Mouse (Mus musculus): Measurements from ENCODE around the gene Smim9. TPM values are rescaled to one million over a fixed set of nuclear protein-coding genes. Genes with fewer than 3 reads are reported as not detected.
"Not testable (repeated sequence)": the region's sequence is repeated elsewhere in the genome, so short reads cannot be mapped to it uniquely, and the experiment has no call there.

The Smim9 gene
- not detected for total RNA-seq (2022)

DNA sequence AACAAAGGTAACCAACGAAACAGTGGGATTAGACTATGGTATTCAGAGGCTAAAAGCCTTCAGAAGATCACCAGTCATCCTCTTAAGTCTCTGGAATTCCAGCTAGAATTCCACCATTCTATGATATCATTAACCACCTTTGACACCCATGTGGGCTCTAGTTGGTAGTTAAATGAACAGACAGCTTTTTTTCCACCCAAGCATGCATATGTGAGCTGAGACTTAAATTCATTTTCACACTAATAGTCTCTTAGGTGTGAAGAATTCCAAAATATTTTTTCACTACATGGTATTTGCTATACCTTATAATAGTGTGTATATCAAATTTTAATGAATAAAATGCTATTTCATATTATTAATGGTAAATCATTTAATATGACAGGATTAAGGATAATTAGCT lies at the start of gene Smim9:
Smim9 (minus strand) TSS at position 101 of the 400 bp plus-strand sequence.
- no peak for DNase-seq (ENCODE audit: low spot score in 2 of 2)

DNA sequence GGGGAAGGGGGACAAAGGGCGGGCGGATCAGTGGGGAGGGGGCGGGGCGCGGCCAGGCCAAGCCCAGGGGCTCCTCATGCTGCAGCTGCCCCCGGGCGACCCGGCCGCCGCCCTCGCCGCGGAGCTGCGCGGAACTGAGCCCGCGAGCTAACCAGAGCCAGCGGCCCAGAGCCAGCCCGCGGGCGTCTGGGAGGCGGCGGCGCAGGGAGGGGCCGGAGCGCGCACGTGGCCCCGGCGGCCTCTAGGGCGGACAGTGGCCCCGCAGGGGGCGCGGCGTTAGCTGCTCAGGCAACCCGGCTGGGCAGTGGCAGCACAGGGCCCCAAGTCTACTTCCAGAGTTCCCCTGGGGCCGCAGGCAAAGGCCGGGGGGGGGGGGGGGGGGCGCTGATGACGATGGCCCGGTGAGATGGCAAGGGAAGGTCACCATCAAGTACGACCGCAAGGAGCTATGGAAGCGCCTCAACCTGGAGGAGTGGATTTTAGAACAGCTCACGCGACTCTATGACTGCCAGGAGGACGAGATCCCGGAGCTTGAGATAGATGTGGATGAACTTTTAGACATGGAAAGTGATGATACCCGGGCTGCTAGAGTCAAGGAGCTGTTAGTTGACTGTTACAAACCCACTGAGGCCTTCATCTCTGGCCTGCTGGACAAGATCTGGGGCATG lies 7.9 kb downstream of the Smim9 start:
- DNase-seq (ENCODE audit: low spot score in 2 of 2), result no peak

DNA sequence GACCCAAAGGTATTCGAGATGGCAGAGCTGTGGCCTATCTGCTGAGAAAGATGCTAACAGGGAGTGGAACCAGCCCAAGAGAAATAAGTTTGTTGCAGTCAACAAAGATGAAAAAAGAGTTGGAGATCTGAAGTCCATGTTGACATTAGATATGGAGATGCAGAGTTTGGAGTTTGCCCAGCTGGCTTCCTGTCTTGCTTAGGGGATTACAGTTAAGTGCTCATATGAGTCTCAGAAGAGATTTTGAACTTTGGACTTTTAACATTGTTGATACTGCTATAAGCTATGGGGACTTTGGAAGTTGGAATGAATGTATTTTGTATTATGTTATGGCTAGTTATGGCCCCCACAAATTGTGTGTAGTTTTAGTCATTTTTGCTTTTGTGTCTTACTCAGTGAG lies 11.3 kb downstream of the Smim9 start:
- DNase-seq (ENCODE audit: low spot score in 2 of 2), result no peak

DNA sequence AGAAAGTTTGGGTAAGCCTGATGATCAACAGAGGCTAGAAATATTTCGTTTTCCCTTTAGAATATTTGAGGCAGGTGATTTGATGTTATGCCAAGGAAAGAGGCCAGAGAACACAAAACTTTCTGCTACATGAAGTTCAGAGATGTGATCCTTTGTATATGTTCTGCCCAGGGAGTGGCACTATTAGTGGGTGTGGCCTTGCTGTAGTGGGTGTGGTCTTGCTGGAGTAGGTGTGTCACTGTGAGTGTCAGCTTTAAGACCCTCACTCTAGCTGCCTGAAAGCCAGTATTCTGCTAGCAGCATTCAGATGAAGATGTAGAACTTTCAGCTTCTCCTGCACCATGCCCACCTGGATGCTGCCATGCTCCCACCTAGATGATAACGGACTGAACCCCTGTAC lies 13.3 kb downstream of the Smim9 start:
- no peak for DNase-seq (ENCODE audit: low spot score in 2 of 2)

DNA sequence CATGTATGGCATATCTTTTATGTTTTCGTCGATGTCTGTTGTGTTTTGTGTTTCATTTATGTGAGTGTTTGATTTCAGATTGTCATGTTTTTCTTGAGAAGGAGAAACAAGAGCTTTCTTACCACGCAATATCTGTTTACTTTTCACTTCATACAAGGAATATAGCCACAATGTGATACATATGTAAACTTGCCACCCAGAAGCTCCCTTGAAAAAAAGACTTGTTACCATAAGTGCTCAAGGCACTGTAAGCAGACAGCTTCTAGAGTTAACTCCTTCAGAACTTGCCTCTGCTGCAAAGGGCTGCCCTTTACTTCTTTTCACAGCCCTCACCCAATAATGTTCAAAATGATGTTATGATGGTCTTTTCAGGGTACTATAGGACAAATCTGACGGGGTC lies 15.2 kb downstream of the Smim9 start:
- DNase-seq (ENCODE audit: low spot score in 2 of 2), result no peak

DNA sequence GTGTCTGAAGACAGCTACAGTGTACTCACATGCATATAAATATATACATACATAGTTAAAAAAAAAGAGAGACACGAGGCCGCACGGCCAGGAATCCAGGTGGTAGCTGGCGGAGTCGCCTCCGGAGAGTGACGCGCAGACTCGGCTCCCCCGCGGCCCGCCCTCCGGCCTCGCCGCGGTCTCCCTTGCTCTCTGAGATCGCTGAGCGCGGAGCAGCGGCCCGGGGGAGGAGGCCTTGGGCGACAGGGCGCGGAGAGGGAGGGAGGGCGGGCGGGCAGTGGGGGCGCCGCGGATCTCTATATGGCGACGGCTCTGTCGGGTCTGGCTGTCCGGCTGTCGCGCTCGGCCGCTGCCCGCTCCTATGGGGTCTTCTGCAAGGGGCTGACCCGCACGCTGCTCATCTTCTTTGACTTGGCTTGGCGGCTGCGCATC lies 20.4 kb downstream of the Smim9 start:
- DNase-seq (ENCODE audit: low spot score in 2 of 2), result not testable (repeated sequence)

DNA sequence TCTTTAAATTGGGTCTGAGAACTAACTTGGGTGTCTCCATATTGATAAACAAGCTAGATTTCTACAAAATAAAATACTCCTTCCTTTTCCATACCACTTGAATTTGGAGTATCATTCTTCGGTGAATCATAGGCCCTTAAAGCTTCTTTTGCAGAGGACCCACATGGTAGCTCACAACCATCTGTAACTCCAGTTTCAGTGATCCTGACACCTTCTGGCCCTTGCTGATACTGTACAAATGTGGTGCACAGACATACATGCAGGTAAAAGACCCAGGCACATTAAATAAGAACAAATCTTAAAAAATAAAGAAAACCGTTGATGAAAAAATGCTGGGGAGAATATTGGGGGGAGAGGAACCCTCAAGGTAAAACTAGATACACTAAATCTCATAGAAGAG lies 25.4 kb downstream of the Smim9 start:
- no peak for DNase-seq (ENCODE audit: low spot score in 2 of 2)

DNA sequence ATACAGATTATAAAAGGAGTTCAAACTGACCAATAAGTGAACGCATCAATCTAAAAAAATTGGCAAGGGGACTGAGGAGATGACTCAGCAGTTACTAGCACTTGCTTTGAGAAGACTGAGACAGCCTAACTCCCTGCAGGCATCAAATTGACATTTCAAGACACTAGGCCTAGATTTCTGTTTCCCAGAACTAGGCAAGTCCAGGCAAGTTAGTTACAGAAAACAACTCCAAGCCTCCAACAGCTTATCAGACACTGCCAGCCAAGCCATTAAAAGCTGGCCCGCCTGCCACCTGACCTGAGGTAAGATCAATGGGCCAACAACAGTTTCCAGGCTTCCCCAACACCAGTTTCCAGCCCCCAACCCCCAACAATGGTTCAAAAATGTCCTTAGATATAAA lies 25.8 kb downstream of the Smim9 start:
- no peak for DNase-seq (ENCODE audit: low spot score in 2 of 2)

DNA sequence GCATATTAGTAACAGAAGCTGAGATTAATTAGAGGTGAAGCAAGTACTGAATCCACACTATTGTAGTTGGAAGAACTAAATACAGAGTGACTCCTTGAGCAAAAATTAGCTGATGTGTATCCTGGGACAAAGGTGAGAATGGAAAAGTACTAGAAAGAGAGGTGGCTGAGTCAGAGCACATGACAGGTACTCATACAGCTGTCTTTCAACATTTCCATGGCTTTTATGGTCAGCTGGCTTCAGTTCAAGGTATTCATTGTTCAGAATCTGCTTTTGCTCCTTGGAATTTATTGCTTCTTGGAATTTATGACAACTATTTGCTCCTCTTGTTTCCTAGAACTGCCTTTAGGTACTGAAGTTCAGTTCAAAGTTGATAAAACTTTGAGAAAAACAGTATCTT lies 26.6 kb downstream of the Smim9 start:
- DNase-seq (ENCODE audit: low spot score in 2 of 2), result no peak

DNA sequence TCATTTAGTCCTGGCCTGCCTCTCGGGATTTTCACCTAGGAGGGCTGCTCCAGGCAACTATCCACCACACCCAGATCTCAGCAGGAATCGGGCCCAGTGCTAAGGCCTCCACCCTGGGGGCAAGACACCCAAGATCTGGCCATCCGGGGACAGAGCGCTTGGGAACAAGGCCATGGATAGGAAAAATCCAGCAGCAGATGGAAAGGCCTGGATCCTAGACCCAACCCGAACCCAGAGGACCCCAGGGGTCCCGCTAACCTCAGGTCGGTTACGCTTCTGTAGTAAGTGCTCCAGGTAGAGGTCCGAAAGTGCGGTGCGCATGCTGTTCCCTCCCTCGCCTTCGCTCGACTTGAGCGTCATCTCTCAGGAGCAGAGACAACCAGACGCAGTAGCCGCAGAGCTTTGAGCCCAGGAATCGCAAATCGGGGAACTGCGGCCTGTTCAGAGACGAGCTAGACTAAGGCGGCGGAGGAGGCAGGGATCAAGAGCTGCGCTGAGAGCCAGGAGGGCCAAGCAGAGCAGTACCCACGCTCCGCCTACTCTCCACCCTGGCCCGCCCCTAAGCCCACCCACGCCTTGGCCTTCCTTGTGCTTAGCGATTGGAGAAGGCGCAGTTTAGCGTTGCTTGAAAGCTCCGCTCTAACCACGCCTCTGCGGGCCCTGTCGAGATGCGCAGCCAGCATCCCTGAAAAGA lies 33.0 kb downstream of the Smim9 start, which contains the start of gene Mpp1:
Mpp1 (minus strand) TSS at position 550 of the 694 bp plus-strand sequence.
- DNase-seq (ENCODE audit: low spot score in 2 of 2), result peak; percentile 43 to 54

DNA sequence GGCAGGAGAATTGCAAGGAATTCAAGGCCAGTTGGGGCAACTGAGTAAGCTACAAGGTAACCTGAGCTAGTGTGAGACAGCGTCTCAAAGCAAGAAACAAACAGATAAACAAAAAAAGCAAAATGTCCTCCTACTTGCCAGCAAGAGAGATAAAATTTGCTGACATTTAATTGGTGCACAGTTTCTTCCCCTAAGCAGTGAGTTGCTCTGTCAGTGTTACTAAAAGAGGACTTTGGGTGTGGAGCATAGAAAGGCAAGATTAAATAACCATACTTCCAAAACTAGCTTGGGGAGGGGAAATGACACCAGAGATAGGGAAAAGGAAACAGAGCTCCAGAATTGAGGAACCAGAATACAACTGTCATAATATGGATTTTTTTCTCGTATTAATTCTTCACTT lies 34.1 kb downstream of the Smim9 start:
- no peak for DNase-seq (ENCODE audit: low spot score in 2 of 2)

DNA sequence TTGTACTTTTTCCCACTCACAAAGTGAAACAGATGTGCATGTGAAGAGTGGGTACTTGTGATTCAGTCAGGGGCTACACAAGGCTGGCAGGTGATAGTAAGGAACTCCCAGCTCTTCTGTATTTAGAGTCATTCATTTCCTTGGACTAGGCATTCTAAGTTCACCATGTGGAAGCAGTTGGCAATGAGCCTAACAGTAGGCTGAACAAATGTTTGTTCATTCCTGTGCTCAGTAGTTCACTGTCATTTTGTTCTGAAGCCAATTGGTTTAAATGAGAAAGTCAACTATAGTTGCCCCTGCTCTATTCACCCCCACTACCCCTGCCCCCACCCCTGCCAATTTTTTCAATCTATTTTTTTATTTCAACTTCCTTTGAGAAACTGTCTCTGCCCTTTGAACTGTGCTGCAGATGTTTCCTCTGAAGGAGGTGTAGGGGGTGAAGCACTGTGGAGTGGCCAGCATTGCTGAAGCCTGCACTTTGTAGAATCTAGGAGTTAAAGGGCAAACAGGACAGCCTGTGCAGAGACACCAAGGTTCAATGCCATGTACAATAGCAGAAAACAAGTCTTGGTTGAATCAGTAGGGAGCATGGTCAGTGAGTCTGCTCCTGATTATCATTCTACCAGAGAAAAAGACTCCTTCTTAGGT lies 35.1 kb downstream of the Smim9 start:
- no peak for DNase-seq (ENCODE audit: low spot score in 2 of 2)

DNA sequence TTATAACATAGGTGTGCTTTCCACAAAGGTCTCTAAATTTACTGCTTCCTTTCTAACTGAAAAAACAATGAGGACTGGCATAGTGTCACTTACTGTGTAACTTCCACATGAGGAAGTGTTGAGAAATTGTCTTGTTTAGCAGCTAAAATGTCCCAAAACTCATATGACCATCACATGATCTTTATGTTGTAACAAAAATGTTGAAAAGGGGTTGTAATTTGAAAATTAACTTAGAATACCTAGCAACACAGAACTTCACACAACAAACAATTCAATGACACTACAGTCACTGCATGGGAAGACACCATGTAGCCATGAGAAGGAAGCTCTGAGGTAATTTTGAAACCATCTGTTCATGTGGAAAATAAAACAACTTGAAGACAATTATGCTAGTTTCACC lies 36.7 kb downstream of the Smim9 start:
- no peak for DNase-seq (ENCODE audit: low spot score in 2 of 2)

DNA sequence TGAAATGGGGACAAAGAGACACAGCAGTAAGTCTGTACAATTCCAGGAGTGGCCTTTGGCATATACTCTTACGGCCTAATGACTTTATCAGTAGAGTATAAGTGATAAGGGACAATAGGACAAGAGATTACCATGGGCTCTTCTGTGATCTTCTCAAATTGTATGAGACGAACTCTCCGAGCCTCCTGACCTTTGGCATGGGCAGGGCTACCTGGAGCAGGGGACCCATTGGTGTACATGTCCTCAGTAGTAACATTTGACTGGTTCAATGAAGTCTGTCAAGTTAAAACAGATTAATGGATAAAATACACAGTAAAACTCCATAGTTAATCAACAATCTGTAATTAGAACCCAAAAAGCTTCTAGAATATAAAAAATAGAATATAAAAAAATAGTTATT lies 38.0 kb downstream of the Smim9 start:
- no peak for DNase-seq (ENCODE audit: low spot score in 2 of 2)

DNA sequence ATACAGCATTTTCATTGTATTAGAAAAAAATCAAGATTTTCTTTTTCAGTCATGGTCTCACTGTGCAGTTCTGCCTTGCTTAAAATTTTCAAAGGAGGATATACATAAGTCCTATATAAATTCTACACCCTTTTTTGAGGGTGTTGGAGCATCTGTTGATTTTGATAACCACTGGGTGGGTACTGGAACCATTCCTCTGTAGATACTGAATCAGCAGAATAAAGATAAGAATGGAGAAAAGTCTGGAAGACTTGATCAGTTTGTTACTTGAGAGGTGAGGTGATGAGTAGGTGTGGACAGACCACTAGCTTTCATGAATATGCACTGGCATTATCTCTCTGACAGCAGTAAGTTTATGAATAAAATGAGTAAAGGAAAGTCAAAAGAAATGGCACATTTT lies 48.0 kb downstream of the Smim9 start:
- DNase-seq (ENCODE audit: low spot score in 2 of 2), result no peak

DNA sequence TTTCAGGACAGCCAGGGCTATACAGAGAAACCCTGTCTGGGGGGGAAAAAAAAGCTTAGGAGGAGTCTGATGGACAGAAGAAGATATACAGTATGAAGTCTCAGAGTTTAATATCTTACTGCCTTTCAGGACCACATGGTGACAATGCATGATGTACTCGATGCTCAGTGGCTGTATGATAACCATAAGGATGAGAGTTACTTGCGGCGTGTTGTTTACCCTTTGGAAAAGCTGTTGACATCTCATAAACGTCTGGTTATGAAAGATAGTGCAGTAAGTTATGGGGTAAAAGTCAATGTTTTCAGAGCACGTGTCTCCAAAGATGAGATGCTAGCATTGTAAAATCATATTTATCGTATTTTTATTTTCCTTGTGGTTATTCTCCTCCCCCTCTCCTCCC lies 61.3 kb downstream of the Smim9 start:
- DNase-seq (ENCODE audit: low spot score in 2 of 2), result no peak

DNA sequence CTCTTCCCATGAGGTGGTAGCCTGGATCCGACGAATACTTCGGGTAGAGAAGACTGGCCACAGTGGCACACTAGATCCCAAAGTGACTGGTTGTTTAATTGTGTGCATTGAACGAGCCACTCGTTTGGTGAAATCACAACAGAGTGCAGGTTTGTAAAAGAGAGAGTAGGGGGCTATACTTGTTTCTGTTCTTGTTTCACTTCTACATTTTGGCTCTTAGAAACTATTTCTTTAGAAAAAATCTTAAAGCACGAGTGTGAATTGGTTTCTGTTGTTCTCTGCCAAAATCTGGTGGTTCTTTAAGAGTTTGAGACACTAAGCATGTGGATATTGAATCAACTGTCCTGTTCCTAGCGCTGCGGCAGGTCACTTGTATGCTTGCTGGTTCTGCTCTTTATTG lies 64.8 kb downstream of the Smim9 start:
- no peak for DNase-seq (ENCODE audit: low spot score in 2 of 2)

DNA sequence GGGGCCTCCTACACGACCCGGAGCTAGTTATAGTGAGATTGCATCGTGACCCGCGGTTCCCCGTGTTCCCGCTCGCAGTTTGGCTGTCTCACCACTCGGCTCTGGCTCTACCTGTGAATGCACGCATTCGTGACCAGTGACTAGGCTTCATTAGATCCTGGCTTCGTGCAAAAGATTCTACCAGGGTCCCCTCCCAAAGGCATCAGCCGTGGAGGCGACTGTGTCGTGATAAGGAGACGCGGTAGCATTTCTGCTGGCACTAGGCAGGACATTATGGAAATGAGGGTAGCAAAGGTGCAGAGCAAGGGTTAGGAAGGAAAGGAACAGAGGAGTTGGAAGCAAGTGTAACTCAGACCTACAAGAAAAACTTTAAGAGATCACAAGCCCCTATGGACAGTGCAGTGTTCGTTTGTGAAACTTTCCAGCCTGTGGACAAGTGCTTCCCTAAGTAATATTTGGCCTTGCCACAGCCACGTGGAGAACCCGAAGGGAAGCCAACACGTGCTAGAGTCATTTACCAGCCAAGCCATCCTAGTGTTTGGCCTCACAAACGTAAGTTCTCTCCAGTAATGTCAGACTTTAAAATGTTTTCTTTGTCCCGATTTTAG lies 67.3 kb downstream of the Smim9 start:
- no peak for DNase-seq (ENCODE audit: low spot score in 2 of 2)

Data from left cerebral cortex, adult 8-10 months (tissue).